Mouse (Mus musculus): ENCODE data around the gene Phf21b.

DNA sequence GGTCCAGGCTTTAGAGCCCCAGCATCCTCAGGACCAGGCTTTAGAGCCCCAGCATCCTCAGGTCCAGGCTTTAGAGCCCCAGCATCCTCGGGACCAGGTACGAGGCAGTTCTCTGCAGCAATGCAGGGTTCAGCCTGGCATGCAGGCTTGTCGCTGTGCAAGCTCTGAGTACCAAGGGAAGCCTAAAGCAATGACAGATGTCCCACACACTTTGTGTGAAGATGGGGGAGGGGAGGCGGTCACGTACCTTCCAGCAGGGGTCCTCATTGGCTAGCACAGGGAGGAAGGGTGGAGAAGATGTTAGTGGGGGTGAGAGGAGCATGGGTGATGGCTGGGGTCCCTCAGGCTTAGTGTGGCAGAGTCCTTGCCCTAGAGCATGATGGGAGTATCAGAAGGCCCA, 62.2 kb downstream of the Phf21b start:
- no peak for TF ChIP-seq CTCF (conservative IDR thresholded peaks at IDR 0.05; ENCODE audit: low read length)
- TF ChIP-seq POU5F1 (IDR thresholded peaks at IDR 0.05; ENCODE audit: borderline replicate concordance, low read length), result no peak
- no peak for TF ChIP-seq NANOG (IDR thresholded peaks at IDR 0.05; ENCODE audit: borderline replicate concordance, low read length)
